Mouse (Mus musculus) CH12.LX (cell line): ENCODE data around the gene Mkln1.

ENCODE experiments used
- CTCF ChIP-seq, 2 experiments: IDR thresholded peaks in 1 of 2; conservative IDR thresholded peaks in 1 of 2; 2 replicates each; pipeline ENCODE4 v1.5.1; 2011 to 2012; ENCODE audit warnings: low read depth in 2 of 2, low read length in 2 of 2, improper control_type of control experiment in 1 of 2, inconsistent platforms in 1 of 2, mild to moderate bottlenecking in 1 of 2, moderate library complexity in 1 of 2
- ELF1 ChIP-seq: IDR thresholded peaks from 2 replicates; pipeline ENCODE4 v1.6.1; 2014; ENCODE audit warnings: low read depth, mild to moderate bottlenecking, inconsistent platforms, low read length, improper control_type of control experiment
- NELFE ChIP-seq: IDR thresholded peaks from 2 replicates; pipeline ENCODE4 v1.6.1; 2011; ENCODE audit warnings: low read depth, low read length, improper control_type of control experiment
- POLR2A ChIP-seq: IDR thresholded peaks from 2 replicates; pipeline ENCODE4 v1.6.1; 2011; ENCODE audit warnings: low read depth, mild to moderate bottlenecking, improper control_type of control experiment, low read length
- RAD21 ChIP-seq: IDR thresholded peaks from 2 replicates; pipeline ENCODE4 v1.6.1; 2011; ENCODE audit warnings: low read depth, mild to moderate bottlenecking, low read length, improper control_type of control experiment, moderate library complexity
- TBP ChIP-seq: conservative IDR thresholded peaks from 2 replicates; pipeline ENCODE4 v1.6.1; 2011; ENCODE audit warnings: low read depth, low read length, improper control_type of control experiment

DNA sequence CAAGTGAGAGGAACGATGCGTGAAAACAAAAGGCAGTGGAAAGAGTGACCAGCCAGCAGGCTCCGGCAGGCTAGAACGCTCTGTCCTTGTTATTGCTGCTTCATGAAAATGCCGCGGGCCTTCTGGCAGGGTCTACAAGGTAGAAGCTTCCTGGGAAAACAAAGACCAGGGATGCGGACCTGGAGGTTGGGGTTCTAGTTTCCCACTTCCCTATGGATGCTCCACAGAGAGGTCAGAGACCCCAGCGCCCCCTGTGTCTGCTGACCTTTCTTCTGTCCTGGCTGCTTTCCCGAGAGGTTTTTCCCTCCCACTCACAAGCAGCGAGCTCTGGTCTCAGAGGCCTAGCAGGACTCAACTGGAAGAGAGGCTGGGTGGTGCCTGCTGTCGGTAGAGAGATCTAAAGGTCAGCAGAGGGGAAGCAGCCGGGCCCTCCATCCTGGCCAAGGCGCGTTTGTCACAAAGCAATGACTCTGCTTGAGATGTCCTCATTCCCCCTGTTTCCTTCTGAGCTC, 27.9 kb upstream of the Mkln1 start:
- TF ChIP-seq POLR2A (no peak), NELFE (no peak), CTCF (conservative IDR thresholded peaks at IDR 0.05 in 1 of 2, IDR thresholded peaks at IDR 0.05 in 1 of 2; ENCODE audit: low read depth in 2 of 2, low read length in 2 of 2) (no peak), ELF1 (no peak), TBP (no peak), RAD21 (no peak)
